8 mouse cellular contexts compared by ENCODE assay signal in the genomic region with DNA sequence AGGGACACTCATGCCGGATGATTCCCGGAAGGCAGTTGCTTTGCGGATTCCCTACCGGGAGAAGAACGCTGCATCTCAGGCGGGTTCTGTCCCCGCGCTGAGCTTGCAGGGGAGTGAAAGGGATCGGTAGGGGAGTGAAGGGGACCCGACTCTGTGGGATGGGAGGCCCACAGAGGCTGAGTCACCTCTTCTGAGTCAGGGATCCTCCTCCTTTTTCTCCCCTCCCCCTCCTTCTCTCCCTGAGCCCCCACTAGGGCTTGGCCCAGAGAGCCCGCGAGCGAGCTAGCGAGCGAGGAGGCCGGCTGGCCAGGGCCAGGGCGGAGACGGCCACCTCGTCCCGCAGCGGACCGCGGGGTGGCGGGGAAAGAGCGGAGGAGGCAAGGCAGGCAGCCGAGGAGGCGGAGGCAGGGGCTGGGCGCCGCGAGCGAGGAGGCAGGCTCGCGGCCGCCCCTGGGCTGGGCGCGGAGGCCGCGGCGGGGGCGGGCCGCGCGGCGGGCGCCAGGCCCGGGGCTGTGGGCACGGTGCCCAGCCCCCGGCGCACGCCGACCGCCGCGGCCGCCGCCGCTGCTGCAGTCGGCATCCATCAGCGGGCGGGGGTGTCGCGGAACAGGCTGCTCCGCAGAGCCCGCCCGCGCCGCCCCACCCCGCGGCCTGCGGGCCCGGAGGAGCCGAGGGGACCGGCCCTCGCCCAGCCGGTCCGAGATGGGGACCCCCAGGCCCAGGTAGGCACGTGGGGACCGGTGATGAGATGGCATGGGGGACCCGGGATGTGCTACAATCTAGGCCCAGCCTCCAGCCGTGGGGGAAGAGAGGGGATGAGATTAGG. TPM values are rescaled to one million over a fixed set of nuclear protein-coding genes. Genes with fewer than 3 reads are reported as not detected.
DNase-seq lines count a peak whose midpoint lies in the region; ATAC-seq lines count a peak whose summit lies in the region.

No protein-coding gene starts in this region.

- no peaks in the 10 kb centered on the region for H3K27me3 ChIP-seq in intestine, embryonic 15.5 days (replicated peaks)

- peak overlapping the region; percentile 82 for H3K9ac ChIP-seq in intestine, embryonic 15.5 days

- WGBS in intestine, embryonic 15.5 days: under 1% methylated on average over 52 of the region's 80 CpGs

- intact Hi-C loops in left cerebral cortex, postnatal 36 days (cut with DNase I): loop anchor here (5.0 kb wide), 2 partner anchors 53 to 73 kb away; partner anchors contain the start of gene Epb41l1

- peak; percentile 90 for DNase-seq in adrenal gland, adult 2 months
- peak; percentile 87 to 90 for DNase-seq in cerebellum, postnatal 25 days
- DNase-seq in gastrocnemius, postnatal 25 days: peak; percentile 69
- DNase-seq in left cerebral cortex, postnatal 36 days (ENCODE audit: low spot score in 2 of 2): peak; percentile 75 to 78
- peak; percentile 63 for DNase-seq in right cerebral cortex, postnatal 14 days
- no peak for DNase-seq in spleen, postnatal 36 days (ENCODE audit: low spot score in 2 of 2)

- H3K4me1 ChIP-seq in intestine, embryonic 15.5 days (replicated peaks): peaks cover 22% of the 10 kb centered on the region

- H3K4me3 ChIP-seq in intestine, embryonic 15.5 days (replicated peaks): peak overlapping the region; percentile 73

- peak overlapping the region; percentile 80 for H3K4me2 ChIP-seq in intestine, embryonic 15.5 days (replicated peaks)

- H3K9me3 ChIP-seq in intestine, embryonic 15.5 days: no peaks in the 10 kb centered on the region

- H3K36me3 ChIP-seq in intestine, embryonic 15.5 days: no peaks in the 10 kb centered on the region

- peak overlapping the region; percentile 77 for H3K27ac ChIP-seq in intestine, embryonic 15.5 days

- ATAC-seq in intestine, embryonic 15.5 days: peak; percentile 86
- ATAC-seq in megakaryocyte progenitor cell, adult 5-6 weeks (replicated peaks; ENCODE audit: poor library complexity): peak; percentile 41

RNA-seq across cellular contexts. Expression of gene Epb41l1, which starts 54.8 kb away (rescaled TPM):
- total RNA-seq in adrenal gland, adult 2 months (2021): 10 to 100 TPM; 81.4 to 93.4 TPM
- 52.0 and 52.7 TPM in 2 replicates for polyA plus RNA-seq in adrenal gland, adult 2 months (2012; rRNA removed)
- total RNA-seq in gastrocnemius, postnatal 25 days (2021): 1 to 10 TPM; 3.0 to 7.9 TPM
- polyA plus RNA-seq in intestine, embryonic 15.5 days (2015; fragmentation: Nextera tagmentation; extraction: Ambion mirVana): 1.9 and 2.4 TPM in 2 replicates
- total RNA-seq in left cerebral cortex, postnatal 36 days (2021): 100 to 1,000 TPM; 346 to 360 TPM
- total RNA-seq in megakaryocyte progenitor cell, adult 5-6 weeks (2015): 0.05 and 0.39 TPM in 2 replicates
- 0.24 and 2.6 TPM in 2 replicates for total RNA-seq in megakaryocyte progenitor cell, adult 5-6 weeks (2017)

Comparison
In these comparisons a context has a peak if more than half of its experiments do, and no peak if none do; other contexts are left out.
1. DNase-seq: peak in adrenal gland, adult 2 months (single experiment), cerebellum, postnatal 25 days (2 of 2), gastrocnemius, postnatal 25 days (single experiment), left cerebral cortex, postnatal 36 days (2 of 2) and right cerebral cortex, postnatal 14 days (single experiment); none in spleen, postnatal 36 days (0 of 2).
2. RNA of gene Epb41l1, which starts 54.8 kb away (total RNA-seq): 346 to 360 TPM in left cerebral cortex, postnatal 36 days and 81.4 to 93.4 TPM in adrenal gland, adult 2 months; 3.0 to 7.9 TPM in gastrocnemius, postnatal 25 days and 0.05 to 2.6 TPM in megakaryocyte progenitor cell, adult 5-6 weeks; every median in the first group is over 4 times any median in the second.